8 mouse cellular contexts compared by ENCODE assay signal in genomic region chr9:30426882-30427632, GRCm38 (mm10). TPM values are rescaled to one million over a fixed set of nuclear protein-coding genes. Genes with fewer than 3 reads are reported as not detected.
A peak's percentile ranks its signal among the peaks of the same experiment; 100 is the strongest.
DNase-seq lines count a peak whose midpoint lies in the region; ATAC-seq and TF ChIP-seq lines count a peak whose summit lies in the region.

Snx19 (plus strand) TSS chr9:30427108.

- no peaks in the 10 kb centered on the region for H3K9me3 ChIP-seq in heart, embryonic 11.5 days (replicated peaks; ENCODE audit: control insufficient read depth, low read length)
- no peaks in the 10 kb centered on the region for H3K9me3 ChIP-seq in kidney, embryonic 16.5 days (ENCODE audit: low read length)

- peak within 1 kb of the TSS; percentile 31 for H3ac ChIP-seq in myocyte (ENCODE audit: control insufficient read depth, insufficient read length)

- peak; percentile 26; the same call in 1 of the 2 replicates for TF ChIP-seq POLR2A in liver, adult 2 months (IDR thresholded peaks at IDR 0.05; ENCODE audit: extremely low read depth, insufficient read depth, low read length)
- TF ChIP-seq POLR2A in myocyte (IDR thresholded peaks at IDR 0.05; ENCODE audit: insufficient read length, low read depth), result peak; percentile 75

- TF ChIP-seq CTCF in liver, adult 2 months (IDR thresholded peaks at IDR 0.05; ENCODE audit: low read depth, low read length), result peak; percentile 95

- DNase-seq in B cell, adult 2 months, result peak; percentile 97 to 98
- peak; percentile 94 for DNase-seq in brain, adult 2 months (ENCODE audit: low read depth, low spot score)
- peak; percentile 66 for DNase-seq in liver, adult 2 months (ENCODE audit: extremely low read depth, low read depth, low spot score)
- peak; percentile 93 for DNase-seq in splenic B cell, adult 2 months (ENCODE audit: low read depth, low spot score)

- ATAC-seq in erythroblast, adult 5-6 weeks (replicated peaks; ENCODE audit: low FRiP score, poor library complexity, severe bottlenecking), result peak; percentile 98
- ATAC-seq in heart, embryonic 11.5 days (replicated peaks; ENCODE audit: insufficient number of reproducible peaks, low FRiP score, low TSS enrichment), result peak; percentile 85
- ATAC-seq in kidney, embryonic 16.5 days (ENCODE audit: low FRiP score, low TSS enrichment), result peak; percentile 95

- peaks cover 19% of the 10 kb centered on the region for H3K4me1 ChIP-seq in heart, embryonic 11.5 days (ENCODE audit: control insufficient read depth, insufficient read depth, low read length)
- peaks cover 31% of the 10 kb centered on the region for H3K4me1 ChIP-seq in kidney, embryonic 16.5 days (ENCODE audit: insufficient read depth, low read length)
- H3K4me1 ChIP-seq in liver, adult 2 months (ENCODE audit: control insufficient read depth, insufficient read depth, low read length), result peaks cover 8% of the 10 kb centered on the region

- H3K79me2 ChIP-seq in liver, adult 2 months (ENCODE audit: control insufficient read depth, insufficient read depth, low read length), result peaks cover 9% of the 10 kb centered on the region; the same call in 1 of the 2 replicates
- peaks cover 8% of the 10 kb centered on the region for H3K79me2 ChIP-seq in myocyte (ENCODE audit: control insufficient read depth, insufficient read depth)

- peak within 1 kb of the TSS; percentile 72 for H3K4me3 ChIP-seq in heart, embryonic 11.5 days (ENCODE audit: low read depth, low read length)
- peak within 1 kb of the TSS; percentile 82 for H3K4me3 ChIP-seq in kidney, embryonic 16.5 days (ENCODE audit: low read length)
- peak within 1 kb of the TSS; percentile 83 for H3K4me3 ChIP-seq in liver, adult 2 months (ENCODE audit: insufficient read depth, low read depth, low read length)
- H3K4me3 ChIP-seq in myocyte, result peak within 1 kb of the TSS; percentile 68

- peak within 1 kb of the TSS; percentile 90 for H3K9ac ChIP-seq in heart, embryonic 11.5 days (ENCODE audit: low read depth, low read length)
- H3K9ac ChIP-seq in kidney, embryonic 16.5 days (replicated peaks; ENCODE audit: low read length), result peak within 1 kb of the TSS; percentile 88
- peak within 1 kb of the TSS; percentile 77 for H3K9ac ChIP-seq in liver, adult 2 months (ENCODE audit: low read depth, low read length)

- 2% methylated on average over 53 of the region's 53 CpGs for WGBS in heart, embryonic 11.5 days (ENCODE audit: insufficient replicate concordance)
- under 1% methylated on average over 49 of the region's 53 CpGs for WGBS in kidney, embryonic 16.5 days
- 2% methylated on average over 53 of the region's 53 CpGs for WGBS in liver, adult 2 months

- peak within 1 kb of the TSS; percentile 91 for H3K4me2 ChIP-seq in heart, embryonic 11.5 days
- peak within 1 kb of the TSS; percentile 59 for H3K4me2 ChIP-seq in kidney, embryonic 16.5 days (replicated peaks; ENCODE audit: low read depth, low read length)
- H3K4me2 ChIP-seq in myocyte (ENCODE audit: low read depth), result peak within 1 kb of the TSS; percentile 95

- H3K27me3 ChIP-seq in heart, embryonic 11.5 days (ENCODE audit: control insufficient read depth, insufficient read depth, low read length), result no peaks in the 10 kb centered on the region
- no peaks in the 10 kb centered on the region; the same call in 1 of the 2 replicates for H3K27me3 ChIP-seq in kidney, embryonic 16.5 days (ENCODE audit: insufficient read depth, low read length)
- no peaks in the 10 kb centered on the region; the same call in 1 of the 2 replicates for H3K27me3 ChIP-seq in liver, adult 2 months (ENCODE audit: control insufficient read depth, insufficient read depth, low read length)
- H3K27me3 ChIP-seq in myocyte (ENCODE audit: control insufficient read depth, insufficient read depth, insufficient read length), result no peaks in the 10 kb centered on the region
- H3K27me3 ChIP-seq in splenic B cell, adult 2 months (ENCODE audit: control insufficient read depth, insufficient read depth, low read length, poor library complexity, severe bottlenecking), result no peaks in the 10 kb centered on the region

- 0 out of 2 replicates have a peak within 1 kb of the TSS, but pooled peaks have one; percentile 37 for H3K27ac ChIP-seq in heart, embryonic 11.5 days (ENCODE audit: low read depth, low read length)
- peak within 1 kb of the TSS; percentile 73 for H3K27ac ChIP-seq in kidney, embryonic 16.5 days (ENCODE audit: low read length)
- H3K27ac ChIP-seq in liver, adult 2 months (replicated peaks; ENCODE audit: insufficient read depth, low read depth, low read length), result peak within 1 kb of the TSS; percentile 30

- no peaks in the 10 kb centered on the region for H3K36me3 ChIP-seq in heart, embryonic 11.5 days (ENCODE audit: control insufficient read depth, insufficient read depth, low read length)
- H3K36me3 ChIP-seq in kidney, embryonic 16.5 days (ENCODE audit: insufficient read depth, low read length), result no peaks in the 10 kb centered on the region
- H3K36me3 ChIP-seq in liver, adult 2 months (ENCODE audit: control insufficient read depth, insufficient read depth, low read length), result peaks cover 2% of the 10 kb centered on the region; the same call in 1 of the 2 replicates
- peaks cover 4% of the 10 kb centered on the region for H3K36me3 ChIP-seq in myocyte (ENCODE audit: control insufficient read depth, insufficient read depth)
- H3K36me3 ChIP-seq in splenic B cell, adult 2 months (ENCODE audit: control insufficient read depth, insufficient read depth, low read length, poor library complexity, severe bottlenecking), result no peaks in the 10 kb centered on the region

TF ChIP-seq in myocyte, 11 proteins besides CTCF, POLR2A, EP300 and RAD21:
- peak; percentile 55 for TF ChIP-seq POLR2AphosphoS2 (IDR thresholded peaks at IDR 0.05; ENCODE audit: insufficient read length, low read depth)
- no peak for TF ChIP-seq MYOD1 (IDR thresholded peaks at IDR 0.05; ENCODE audit: control insufficient read depth in 1 of 3, insufficient read length in 2 of 3, low read depth in 2 of 3)

RNA-seq across cellular contexts. Expression of gene Snx19, which starts in this region (rescaled TPM):
- 3.6 and 3.7 TPM in 2 replicates for total RNA-seq in erythroblast, adult 5-6 weeks (2015; ENCODE audit: low replicate concordance)
- total RNA-seq in erythroblast, adult 5-6 weeks (2017; ENCODE audit: low replicate concordance), result 2.4 and 2.9 TPM in 2 replicates
- 15.0 and 19.0 TPM in 2 replicates for polyA plus RNA-seq in heart, embryonic 11.5 days (2014; fragmentation: Nextera tagmentation; extraction: Ambion mirVana)
- 20.5 and 22.1 TPM in 2 replicates for polyA plus RNA-seq in kidney, embryonic 16.5 days (2015; fragmentation: Nextera tagmentation; extraction: Ambion mirVana)
- total RNA-seq in liver, adult 2 months (2014; rRNA removed), result 8.2 and 9.3 TPM in 2 replicates
- 7.7 and 8.1 TPM in 2 replicates for polyA plus RNA-seq in liver, adult 2 months (2012; rRNA removed)
- 19.4 TPM for polyA plus RNA-seq in myocyte (2012; fragmentation: generic; extraction: Trizol)

Comparison
In these comparisons a context has a peak if more than half of its experiments do, and no peak if none do; other contexts are left out.
1. Peak in every context shown above with its lines: DNase-seq, ATAC-seq, H3K4me3 ChIP-seq and H3K27ac ChIP-seq.